Mouse (Mus musculus) cortical plate, adult 2 months (tissue): ENCODE data around the gene 4930402H24Rik.

Experiments used
- CTCF ChIP-seq: fragments of 200-500 bp; IDR thresholded peaks from 2 replicates; pipeline ENCODE4 v1.5.1; 2011; ENCODE audit warnings: mild to moderate bottlenecking, control low read depth, low read length; ENCODE audit not compliant: insufficient read depth; ENCODE audit errors: extremely low read depth
- POLR2A ChIP-seq: fragments of 200-500 bp; IDR thresholded peaks from 2 replicates; pipeline ENCODE4 v1.6.1; 2011; ENCODE audit warnings: mild to moderate bottlenecking, low read length, control low read depth; ENCODE audit not compliant: insufficient read depth; ENCODE audit errors: extremely low read depth

DNA sequence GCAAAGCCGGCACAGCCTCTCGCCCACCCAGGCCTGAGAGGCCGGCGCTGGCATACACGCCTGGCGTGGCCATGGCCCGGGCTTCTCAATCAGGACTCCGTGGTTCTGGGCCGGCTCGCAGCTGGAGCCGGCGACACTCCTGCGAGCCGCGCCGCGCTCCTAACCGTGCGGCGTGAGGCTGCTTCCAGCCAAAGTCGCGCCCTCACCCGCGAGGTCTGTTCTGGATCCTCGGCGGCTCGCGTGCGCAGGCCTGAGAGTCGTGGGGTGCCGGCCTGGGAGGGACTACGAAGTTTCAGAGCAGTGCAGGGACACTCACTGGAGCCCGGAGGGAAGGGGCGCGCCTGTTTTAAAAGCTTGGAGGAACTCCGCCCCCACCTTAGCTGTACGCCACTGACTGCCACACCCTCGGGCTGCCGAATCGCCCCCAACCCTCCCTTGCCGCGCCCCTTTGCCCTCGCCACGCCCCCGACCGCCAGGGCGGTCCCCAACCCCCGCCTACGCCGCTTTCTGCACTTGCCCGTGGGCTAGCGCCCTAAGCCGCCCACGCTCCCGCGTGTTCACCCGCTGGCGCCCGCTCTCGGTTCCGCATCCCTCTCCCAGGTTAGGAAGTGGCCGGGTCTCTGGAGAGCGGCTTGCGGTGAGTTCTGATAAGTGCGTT lies 208.9 kb downstream of the 4930402H24Rik start, which contains the start of gene Slc4a11:
- no peak for TF ChIP-seq CTCF
- TF ChIP-seq POLR2A = no peak
